Mouse (Mus musculus) kidney, postnatal 4 days (tissue): ENCODE measurements around the gene Rapgef2.
"Not testable (repeated sequence)": the region's sequence is repeated elsewhere in the genome, so short reads cannot be mapped to it uniquely, and the experiment has no call there.

Experiments
- DNase-seq, 2 experiments: peaks; one replicate each; pipeline ENCODE4 v3.0.0; 2021; ENCODE audit warnings: mixed read lengths in 2 of 2

The Rapgef2 gene

GRCm38 (mm10) chr3:79086282-79086681, 200.0 kb downstream of the Rapgef2 start:
- no peak for DNase-seq

GRCm38 (mm10) chr3:79083881-79084280, 202.4 kb downstream of the Rapgef2 start:
- no peak for DNase-seq

GRCm38 (mm10) chr3:79083030-79083429, 203.3 kb downstream of the Rapgef2 start:
- DNase-seq = no peak

GRCm38 (mm10) chr3:79079076-79079475, 207.2 kb downstream of the Rapgef2 start:
- no peak for DNase-seq

- no peak for DNase-seq
Measured at GRCm38 (mm10) chr3:79074970-79075369, 211.3 kb downstream of the Rapgef2 start.

GRCm38 (mm10) chr3:79073541-79074244, 212.6 kb downstream of the Rapgef2 start:
- DNase-seq = no peak

- DNase-seq = peak; percentile 37 to 55
Measured at GRCm38 (mm10) chr3:79071561-79071960, 214.8 kb downstream of the Rapgef2 start.

- no peak for DNase-seq
Measured at GRCm38 (mm10) chr3:79069891-79070290, 216.4 kb downstream of the Rapgef2 start.

GRCm38 (mm10) chr3:79068976-79069375, 217.3 kb downstream of the Rapgef2 start:
- no peak for DNase-seq

GRCm38 (mm10) chr3:79066455-79067055, 219.8 kb downstream of the Rapgef2 start:
- DNase-seq = no peak

- DNase-seq = no peak
Measured at GRCm38 (mm10) chr3:79064096-79064495, 222.2 kb downstream of the Rapgef2 start.

- no peak for DNase-seq
Measured at GRCm38 (mm10) chr3:79061426-79061825, 224.9 kb downstream of the Rapgef2 start.

- not testable (repeated sequence) for DNase-seq
Measured at GRCm38 (mm10) chr3:79058491-79058890, 227.8 kb downstream of the Rapgef2 start.

GRCm38 (mm10) chr3:79045251-79045650, 241.1 kb downstream of the Rapgef2 start:
- DNase-seq = no peak

GRCm38 (mm10) chr3:79042973-79043372, 243.3 kb downstream of the Rapgef2 start:
- DNase-seq = no peak

- DNase-seq = peak in 1 of 2 experiments; percentile 13
Measured at GRCm38 (mm10) chr3:79039666-79040450, 246.5 kb downstream of the Rapgef2 start.

- no peak for DNase-seq
Measured at GRCm38 (mm10) chr3:79039008-79039407, 247.3 kb downstream of the Rapgef2 start.

- no peak for DNase-seq
Measured at GRCm38 (mm10) chr3:79034457-79034856, 251.9 kb downstream of the Rapgef2 start.

- no peak for DNase-seq
Measured at GRCm38 (mm10) chr3:79030855-79031254, 255.5 kb downstream of the Rapgef2 start.

- no peak for DNase-seq
Measured at GRCm38 (mm10) chr3:79028153-79028878, 258.0 kb downstream of the Rapgef2 start.

GRCm38 (mm10) chr3:79025983-79026382, 260.3 kb downstream of the Rapgef2 start:
- DNase-seq = no peak

- no peak for DNase-seq
Measured at GRCm38 (mm10) chr3:79023735-79024328, 262.5 kb downstream of the Rapgef2 start.

- no peak for DNase-seq
Measured at GRCm38 (mm10) chr3:79022690-79023089, 263.6 kb downstream of the Rapgef2 start.
